Mouse (Mus musculus) small intestine, adult 2 months (tissue): ENCODE measurements around the gene Rho.

Experiments used
- CTCF ChIP-seq: fragments of 200-500 bp; IDR thresholded peaks from 2 replicates; pipeline ENCODE4 v1.5.1; 2012; ENCODE audit warnings: low read depth, mild to moderate bottlenecking, control low read depth, inconsistent platforms, low read length, moderate library complexity, mixed read lengths; ENCODE audit not compliant: insufficient replicate concordance, insufficient read length; ENCODE audit errors: extremely low read depth
- POLR2A ChIP-seq: fragments of 200-500 bp; IDR thresholded peaks from 2 replicates; pipeline ENCODE4 v1.6.1; 2012; ENCODE audit warnings: low read depth, mild to moderate bottlenecking, control low read depth, inconsistent platforms, low read length, moderate library complexity

DNA sequence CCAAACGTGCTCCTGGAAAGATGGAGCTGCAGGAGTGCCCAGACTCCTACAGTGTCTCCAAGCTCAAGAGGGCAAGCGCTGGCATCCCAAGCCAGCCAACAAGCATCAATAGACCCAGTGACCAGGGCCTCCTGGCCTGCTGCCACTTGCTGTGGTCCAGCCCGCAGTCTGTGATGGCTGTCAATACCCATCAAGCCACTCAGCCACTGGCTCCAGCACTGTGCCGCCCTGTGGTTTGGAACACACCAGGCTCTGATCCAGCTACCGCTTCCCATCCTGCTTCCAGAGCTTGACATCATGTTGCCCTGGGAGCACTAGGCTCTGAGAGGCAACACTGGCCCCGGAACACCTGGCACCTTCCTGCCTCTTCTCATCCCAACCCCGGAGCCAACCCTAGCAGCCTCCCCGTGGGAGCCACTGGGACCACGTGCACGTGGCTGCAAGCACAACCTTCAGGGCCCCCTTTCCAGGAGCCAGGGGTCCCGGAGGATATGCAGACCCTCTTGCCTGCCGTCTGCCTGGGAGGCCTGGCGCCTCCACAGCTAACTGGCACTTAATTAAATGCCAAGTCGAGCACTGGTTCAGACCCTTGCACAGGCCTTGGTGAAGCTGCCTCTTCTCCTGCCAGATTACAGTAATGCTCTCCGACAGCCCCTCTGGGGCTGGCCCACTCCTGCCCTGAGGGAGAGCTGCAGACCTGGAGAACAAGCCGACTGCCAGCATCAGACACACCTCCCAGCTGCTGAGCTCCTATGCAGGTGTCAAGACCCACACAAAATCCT lies 42.5 kb downstream of the Rho start:
- no peak for TF ChIP-seq CTCF
- no peak for TF ChIP-seq POLR2A
